Mouse (Mus musculus) kidney, postnatal 4 days (tissue): ENCODE data around the gene Agbl2.
"Not testable (repeated sequence)": the region's sequence is repeated elsewhere in the genome, so short reads cannot be mapped to it uniquely, and the experiment has no call there.

Source experiments
- DNase-seq, 2 experiments: peaks; one replicate each; pipeline ENCODE4 v3.0.0; 2021; ENCODE audit warnings: mixed read lengths in 2 of 2

The Agbl2 gene

DNA sequence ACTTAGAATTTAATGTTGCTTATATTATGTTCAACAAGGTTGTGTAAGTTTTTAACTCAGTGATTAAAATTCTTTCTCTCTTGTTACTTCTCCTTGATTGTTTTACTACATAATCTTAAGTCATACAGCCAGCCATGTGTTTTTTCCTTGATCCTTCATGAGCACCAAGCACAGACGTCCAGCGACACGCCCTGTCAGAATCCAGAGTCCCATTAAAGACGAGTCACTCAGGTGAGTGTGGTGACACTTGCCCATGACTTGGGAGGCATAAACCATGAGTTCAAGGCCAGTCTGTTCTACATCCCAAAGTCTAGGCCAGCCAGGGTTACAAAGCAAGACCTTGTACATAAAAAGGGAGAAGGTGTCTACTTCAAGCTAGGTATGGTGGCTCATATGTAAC lies 33.6 kb downstream of the Agbl2 start:
- DNase-seq, result no peak

DNA sequence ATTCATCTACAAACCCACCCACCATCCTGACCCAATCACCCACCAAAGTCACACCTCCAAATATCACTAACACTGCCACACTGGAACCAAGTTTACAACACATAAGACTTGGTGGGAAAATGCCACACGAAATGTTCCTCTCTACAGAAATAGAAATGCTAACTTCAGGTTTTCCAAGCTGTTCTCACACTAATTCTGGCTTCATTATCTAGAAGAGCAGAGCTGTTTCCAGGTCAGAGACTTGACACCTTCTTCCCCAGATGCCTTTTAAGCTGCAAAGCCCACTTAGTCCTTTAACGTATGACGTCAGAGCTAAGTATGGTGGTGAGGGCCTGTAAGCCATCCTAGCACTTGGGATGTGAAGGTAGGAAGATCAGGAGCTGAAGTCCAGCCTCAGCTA lies 36.2 kb downstream of the Agbl2 start:
- no peak for DNase-seq

DNA sequence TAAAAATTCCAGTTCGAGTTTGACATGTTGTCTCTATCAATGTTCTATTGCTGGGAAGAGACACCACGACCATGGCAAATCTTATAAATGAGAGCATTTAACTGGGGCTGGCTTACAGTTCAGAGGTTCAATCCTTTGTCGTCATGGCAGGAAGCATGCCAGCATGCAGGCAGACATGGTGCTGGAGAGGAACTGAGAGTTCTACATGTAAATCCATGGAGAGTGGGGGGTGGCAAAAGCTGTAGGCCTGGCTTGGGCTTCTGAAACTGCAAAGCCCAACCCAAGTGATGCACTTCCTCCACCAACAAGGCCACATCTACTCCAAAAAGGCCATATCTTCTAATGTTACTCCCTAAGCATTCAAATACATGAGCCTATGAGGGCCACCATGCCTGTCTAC lies 38.4 kb downstream of the Agbl2 start:
- no peak for DNase-seq

DNA sequence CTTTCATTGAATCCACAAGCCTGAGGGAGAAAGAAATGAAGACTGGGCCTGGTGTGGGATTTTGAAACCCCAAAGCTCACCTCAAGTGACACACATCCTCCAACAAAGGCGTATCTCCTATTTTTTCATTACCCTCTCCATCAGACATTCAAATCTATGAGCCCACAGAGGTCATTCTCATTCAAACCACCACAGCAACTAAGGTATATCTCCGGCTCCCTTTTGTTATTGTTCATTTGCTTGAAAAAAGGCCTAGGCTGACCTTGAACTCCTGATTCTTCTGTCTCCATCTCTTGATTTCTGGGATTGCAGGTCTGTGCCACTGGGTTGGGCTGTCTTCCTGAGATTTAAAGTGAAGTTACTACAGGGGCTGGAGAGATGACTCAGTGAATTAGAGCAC lies 40.5 kb downstream of the Agbl2 start:
- DNase-seq, result no peak

DNA sequence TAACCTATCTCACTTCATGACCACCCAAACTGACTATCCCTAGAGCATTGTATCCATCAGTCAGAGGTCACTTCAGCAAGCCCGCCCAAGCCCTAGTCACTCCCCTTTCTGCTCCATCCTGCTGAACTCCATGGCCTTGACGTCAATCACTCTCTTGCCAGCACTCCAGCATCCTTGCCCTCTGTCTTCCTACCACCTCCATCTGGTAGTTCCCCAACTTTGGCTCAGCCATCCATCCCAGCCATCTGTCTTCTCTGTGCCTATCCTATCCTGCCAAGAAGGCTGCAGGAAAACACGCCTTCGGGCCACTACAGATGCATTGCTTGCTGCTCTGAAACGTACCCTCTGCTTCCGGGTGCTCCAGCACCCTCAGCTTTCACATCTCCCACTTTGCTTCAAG lies 41.3 kb downstream of the Agbl2 start:
- DNase-seq, result no peak

DNA sequence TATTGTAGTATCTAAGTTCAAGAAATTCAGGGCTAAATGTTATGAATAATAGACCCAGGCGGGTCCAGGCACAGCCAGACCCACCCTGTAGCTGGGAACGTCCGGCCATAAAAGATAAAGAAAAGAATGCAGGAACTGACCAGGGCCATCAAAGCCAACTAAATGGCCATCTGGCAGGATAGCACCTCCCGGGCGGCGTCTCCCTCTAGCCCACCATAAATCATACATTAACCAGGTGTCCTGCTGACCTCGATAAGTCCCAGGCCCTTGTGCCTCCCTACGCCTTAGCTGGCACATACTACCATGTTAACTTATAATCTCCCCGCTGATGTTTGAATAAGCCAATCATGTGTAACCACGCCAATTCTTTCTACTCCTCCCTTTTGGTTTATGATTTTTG lies 42.0 kb downstream of the Agbl2 start:
- DNase-seq, result not testable (repeated sequence)

DNA sequence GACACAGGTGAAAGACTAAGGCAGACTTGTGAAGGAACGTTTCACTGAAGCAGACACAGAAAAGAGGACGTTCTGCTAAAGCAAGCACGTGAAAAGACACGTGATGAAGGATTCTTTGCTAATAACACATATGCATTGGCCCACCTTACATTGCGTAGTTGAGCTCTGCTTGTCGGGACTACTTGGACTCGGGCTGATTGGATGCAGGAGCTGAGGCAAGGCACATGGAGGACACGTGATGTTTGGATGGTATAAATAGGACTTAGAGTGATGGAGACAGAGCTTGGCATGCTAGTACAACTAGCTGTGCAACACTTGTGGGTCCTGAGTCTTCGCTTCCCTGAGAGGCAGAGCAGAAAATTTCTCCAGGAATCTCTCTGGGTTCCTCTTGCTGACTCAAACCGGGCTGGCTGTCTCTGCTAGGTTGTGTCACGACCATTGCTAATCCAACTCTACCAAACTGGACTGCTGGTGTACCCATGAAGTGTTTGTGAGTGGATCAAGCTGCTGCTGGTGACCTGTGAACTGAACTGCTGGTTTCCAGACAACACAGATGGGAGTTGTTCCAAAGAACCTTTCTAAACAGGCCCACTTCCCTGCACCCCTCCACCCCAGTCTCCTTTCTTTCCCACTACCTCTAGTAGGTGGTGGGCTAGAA lies 43.1 kb downstream of the Agbl2 start:
- no peak for DNase-seq

DNA sequence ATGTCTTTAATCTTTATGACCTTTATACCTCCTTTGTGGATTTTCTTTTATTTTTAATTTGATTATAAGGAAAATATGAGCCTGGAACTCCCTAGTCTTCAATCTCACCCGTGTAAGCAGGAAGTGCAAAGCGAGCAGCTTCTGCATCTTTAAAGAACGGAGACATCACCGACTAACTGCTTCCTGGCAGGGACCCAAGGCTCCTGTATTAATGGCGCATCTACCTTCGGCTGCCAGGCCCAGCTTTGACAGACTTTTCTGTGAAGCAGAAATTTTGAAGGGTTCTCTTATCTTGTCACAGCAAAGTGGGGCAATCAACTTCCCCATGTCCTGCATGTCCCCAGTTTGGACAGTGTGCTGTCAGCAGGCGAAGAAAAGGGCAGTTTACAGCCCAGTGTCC lies 46.2 kb downstream of the Agbl2 start:
- DNase-seq, result no peak

DNA sequence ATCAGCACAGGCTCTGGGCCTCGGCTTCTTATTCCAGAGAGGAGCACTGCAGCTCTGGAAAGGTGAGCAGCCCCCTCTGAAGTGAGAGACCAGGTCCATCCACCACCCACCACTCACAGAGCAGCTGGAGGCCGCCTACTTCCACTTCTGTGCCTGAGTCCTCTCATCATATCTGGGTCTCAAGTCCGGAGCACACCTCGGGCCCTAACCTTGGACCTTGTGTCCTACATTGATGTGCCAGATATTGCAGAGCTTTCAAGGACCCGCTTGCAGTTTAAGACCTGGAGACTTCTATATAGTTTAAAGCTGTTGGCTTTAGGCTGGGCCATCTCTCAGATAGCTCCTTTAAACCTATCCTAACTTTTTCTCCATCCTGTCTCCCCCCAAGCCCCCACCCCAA lies 51.0 kb downstream of the Agbl2 start:
- no peak for DNase-seq

DNA sequence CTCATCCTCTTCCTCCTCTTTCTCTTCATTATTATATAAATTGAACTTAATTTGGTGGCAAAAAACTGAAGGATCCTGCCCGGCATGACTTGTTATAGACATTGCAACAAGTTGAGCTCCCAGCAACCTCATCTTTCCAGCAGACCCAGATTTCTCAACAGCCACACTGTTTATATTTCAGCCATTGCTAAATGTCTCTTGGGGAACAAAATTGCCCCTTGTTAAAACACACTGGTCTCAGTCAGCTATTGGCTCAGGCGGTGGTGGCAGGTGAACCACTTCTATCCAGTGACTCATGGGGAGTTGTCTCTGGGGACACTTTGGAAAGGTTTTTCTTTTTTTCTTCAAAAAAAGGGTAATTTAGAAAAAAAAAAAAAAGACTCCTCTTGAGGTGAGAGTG lies 56.1 kb downstream of the Agbl2 start:
- DNase-seq, result no peak

DNA sequence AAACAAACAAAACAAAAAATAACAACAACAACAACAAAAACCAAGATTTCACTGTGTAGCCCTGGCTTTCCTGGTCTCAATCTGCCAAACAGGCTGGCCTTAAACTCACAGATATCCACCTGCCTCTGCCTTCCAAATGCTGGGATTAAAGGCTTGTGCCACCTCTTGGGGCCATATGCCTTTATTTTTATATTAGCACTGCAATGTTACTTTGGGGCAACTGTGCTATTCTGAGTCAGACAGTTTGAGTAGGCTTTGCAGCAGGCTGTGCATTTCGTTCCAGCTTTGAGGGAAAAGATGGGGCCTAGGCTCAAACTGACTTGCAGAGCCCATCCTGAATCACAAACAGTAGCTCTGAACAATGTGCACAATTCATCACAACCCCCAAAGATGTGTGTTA lies 61.1 kb downstream of the Agbl2 start:
- no peak for DNase-seq

DNA sequence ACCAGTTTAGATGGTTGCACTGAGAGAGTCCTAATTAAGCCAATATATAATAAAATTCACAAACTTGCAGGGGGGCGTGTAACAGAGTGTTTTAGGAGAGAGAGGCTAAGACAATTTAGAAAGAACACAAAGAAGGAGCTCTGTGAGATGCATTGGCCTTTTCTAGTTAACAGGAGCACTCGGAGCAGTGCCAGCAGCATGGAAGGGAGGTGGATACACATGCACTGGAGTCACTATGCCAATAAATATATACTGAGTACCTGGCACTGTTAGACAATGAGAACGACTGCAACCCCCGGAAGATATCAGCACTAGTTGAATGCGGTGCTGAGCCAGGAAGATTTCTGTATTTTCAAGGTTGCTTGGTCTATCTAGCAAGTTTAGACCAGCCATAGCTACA lies 61.7 kb downstream of the Agbl2 start:
- no peak for DNase-seq

DNA sequence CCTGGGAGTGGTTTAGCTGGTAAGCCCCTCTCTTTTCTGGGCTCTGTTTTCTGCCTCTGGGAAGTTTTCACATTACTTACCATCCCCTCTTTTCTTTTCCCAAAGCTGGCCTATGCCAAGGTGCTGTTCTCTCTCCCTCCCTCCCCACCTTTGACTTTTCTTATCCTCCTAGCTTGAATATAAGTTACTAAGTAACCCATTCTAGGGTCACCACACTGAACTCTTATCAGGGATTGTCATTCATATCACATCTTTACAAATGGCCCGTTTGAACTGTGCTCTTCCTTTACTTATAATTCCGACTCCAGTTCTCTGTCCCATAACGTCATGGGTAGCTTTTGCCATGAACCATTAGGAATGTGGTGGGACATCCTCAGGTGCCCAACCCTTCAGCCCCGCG lies 62.7 kb downstream of the Agbl2 start:
- DNase-seq, result no peak

DNA sequence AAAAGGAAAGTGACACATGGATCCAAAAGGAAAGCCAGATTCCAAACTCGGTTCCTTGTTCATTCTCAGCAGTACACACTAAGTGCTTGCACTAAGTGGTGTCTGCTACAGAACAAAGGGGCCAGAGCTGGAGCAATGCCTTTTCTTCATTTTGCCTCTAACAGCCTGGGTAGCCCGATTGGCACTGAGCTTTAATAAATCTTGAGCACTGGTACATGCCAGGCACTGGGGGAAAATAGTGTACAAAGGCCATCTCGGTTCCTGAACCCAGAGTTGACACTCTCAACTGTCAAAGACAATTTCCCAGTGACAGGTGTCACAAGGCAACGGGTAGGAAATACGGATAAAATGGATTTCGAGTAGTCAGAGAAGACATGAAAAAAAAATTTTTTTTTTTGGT lies 63.6 kb downstream of the Agbl2 start:
- peak in 1 of 2 experiments; percentile 12 for DNase-seq

DNA sequence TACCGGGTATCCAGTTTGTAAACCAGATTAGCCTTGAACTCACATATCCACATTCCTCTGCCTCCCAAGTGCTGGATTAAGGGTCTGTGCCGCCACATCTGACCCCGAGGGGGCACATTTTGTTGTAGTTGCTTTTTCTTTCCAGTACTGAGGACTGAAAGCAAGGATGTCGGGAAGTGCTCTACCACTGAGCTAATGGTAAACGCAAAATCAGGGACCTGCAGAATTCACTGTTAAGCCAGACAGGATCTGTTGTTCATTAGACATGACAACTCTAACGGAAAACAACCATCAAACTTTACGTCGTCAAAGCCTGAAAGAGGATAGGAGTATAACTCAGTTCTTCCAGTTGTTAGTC lies 64.0 kb downstream of the Agbl2 start:
- DNase-seq, result no peak

DNA sequence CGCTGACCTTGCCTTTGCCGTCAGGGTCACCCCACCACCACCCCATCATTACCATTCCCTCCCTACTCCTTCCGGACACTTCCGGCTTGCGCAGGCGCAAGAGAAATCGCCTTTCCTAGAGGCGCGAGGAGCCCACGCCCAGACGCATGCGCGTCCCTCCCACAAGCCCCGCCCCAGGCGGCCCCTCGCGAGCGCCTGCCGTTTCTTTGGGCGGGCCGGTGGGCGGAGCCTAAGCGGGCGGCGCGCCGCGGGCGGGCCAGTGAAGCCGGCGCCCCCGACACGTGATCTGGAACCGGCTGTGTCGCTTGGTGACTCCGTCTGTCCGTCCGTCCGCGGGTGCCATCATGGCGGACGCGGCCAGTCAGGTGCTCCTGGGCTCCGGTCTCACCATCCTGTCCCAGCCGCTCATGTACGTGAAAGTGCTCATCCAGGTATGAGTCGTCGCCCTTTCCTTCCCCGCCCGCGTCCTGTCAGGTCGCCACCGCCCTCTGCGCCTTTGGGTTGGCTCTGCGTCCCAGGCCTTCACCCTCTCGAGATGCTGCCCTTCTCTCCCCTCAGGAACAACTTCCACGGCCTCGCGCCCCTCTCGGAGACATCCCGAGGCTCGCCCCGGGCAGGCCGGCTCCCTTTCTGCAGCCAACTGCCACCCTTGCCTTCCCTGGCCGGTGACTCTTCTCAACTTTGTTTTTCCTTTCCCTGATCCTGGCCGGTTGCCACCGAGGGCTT lies 64.6 kb downstream of the Agbl2 start, which contains the start of gene Mtch2:
Gene Mtch2 (plus strand): TSS at position 201 of the 726 bp plus-strand sequence.
- DNase-seq, result peak; percentile 99

DNA sequence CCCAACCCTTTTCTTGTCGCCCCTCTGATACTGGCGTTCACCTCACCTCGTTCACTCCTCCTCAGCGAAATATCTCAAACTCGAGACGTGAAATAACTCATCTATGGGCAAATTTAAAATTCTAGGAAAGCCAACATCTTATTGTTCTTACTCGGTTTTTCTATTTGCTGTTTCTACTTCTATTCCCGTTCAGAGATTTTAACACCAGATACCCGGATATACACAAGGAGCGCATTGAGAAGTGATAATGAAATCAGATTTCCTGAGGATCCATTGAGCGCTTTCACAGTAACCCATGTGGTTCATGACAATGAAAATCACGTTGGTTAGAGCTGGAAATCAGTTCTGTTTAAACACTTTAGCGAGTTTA lies 65.1 kb downstream of the Agbl2 start:
- DNase-seq, result no peak

DNA sequence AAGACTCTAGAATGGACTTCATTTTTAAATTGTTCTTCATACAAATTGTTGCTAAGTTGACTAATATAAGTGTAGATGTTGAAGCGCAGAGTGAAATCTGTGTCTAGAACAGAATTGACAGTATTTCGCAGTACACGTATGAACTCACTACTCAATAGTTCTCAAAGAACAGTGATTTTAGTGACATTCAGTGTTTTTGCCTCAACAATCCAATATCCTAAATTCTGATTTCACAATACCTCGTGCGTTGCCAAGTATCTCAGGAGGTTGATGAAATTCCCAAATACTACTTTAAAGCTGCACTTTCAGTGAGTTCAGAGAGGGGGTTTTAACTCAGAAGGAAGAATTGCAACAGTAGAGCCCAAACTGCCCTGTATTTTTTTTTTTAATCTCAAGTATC lies 65.8 kb downstream of the Agbl2 start:
- no peak for DNase-seq

DNA sequence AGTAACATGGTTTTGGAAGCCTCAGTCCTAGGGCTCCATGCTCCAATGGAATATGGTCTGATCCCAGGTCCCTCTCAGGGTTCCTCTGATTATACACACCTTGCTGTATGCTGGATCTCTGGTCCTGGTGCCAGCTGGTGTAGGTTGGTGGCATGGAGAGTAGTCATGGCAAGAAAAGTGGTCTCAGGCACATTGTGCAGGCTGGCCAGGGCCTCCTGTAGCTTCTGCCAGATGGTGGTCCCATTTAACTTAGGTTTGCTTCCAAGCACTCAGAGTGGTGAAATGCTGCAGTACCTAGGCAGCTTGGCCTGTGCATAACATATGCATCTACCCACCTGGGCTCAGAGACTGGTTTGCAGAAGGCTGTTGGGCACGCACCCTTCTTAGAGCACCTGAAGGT lies 67.9 kb downstream of the Agbl2 start:
- DNase-seq, result no peak

DNA sequence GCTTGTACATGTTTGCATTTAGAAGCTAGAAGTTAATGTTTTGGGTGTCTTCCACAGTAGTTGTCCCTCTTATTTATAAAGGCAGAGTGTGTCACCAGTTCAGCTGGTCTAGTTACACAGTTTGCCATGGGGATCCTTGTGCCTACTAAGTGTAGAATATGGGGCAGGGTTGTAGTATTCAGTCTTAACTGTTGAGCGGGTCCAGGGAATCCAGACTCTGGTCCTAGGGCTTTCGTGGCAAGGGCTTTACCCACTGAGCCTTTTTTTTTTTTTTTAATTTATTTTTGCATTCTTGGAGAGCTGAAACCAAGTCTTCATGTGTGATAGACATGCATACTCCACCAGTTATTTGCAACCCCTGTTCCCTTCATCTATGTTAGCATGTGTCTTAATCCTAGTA lies 79.0 kb downstream of the Agbl2 start:
- no peak for DNase-seq

DNA sequence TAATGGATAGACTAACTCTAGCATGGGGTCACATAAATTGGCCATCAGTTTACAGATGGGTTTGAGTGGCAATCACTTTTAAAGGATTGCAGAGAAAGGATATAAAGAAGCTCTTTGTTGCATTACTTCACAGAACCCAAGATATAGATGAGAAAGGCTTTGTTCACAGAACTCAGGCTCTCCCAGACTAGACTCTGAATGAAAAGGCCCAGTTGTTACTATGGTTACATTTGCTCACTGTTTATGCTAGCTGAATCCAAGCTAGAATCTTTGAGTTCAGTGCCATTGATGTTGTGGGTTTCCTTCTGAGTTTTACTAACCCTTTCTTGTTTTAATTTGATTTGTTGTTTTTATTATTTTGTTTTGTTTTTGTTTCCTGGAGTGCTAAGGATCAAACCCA lies 81.7 kb downstream of the Agbl2 start:
- DNase-seq, result no peak

DNA sequence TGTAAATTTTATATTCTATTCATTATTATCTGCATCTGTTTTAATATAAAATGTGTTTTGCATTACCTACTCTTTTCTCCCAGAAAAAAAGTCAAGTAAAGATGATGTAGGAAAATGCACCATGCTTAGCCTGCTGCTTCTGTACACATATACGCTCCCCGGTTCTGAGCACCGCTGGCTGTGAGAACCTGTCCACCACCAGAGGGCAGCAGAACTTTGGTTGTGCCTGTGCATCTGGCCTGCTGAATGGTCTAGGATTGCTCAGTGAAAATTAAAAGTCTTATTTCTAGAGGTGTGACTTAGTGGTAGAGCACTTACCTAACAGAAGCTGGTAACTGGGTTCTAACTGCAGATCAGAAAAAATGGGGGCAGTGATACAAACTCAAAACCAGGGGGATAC lies 84.0 kb downstream of the Agbl2 start:
- DNase-seq, result peak; percentile 89 to 90

DNA sequence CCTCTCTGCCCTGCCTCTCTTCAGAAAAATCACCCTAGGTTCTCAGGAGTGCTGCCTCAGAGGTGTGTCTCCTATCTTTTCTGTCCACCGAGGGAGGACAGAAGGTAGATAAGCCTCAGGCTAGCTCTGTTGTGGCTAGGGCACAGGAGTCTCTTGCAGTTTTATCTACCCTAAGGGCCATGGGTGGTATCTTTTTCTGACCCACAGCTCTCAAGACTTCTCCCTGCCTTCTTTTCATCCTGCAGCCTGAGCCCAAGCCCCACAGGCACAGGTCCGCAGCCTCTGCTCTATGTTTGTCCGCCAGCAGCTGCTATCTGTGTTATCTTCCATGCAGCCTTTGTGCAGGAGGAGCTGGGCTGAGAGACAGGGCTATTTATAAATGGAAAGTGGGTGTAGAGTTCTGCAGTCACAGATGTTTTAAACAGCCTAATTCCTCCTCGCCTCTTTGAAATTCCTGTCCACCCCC lies 87.6 kb downstream of the Agbl2 start:
- DNase-seq, result peak in 1 of 2 experiments; percentile 32

DNA sequence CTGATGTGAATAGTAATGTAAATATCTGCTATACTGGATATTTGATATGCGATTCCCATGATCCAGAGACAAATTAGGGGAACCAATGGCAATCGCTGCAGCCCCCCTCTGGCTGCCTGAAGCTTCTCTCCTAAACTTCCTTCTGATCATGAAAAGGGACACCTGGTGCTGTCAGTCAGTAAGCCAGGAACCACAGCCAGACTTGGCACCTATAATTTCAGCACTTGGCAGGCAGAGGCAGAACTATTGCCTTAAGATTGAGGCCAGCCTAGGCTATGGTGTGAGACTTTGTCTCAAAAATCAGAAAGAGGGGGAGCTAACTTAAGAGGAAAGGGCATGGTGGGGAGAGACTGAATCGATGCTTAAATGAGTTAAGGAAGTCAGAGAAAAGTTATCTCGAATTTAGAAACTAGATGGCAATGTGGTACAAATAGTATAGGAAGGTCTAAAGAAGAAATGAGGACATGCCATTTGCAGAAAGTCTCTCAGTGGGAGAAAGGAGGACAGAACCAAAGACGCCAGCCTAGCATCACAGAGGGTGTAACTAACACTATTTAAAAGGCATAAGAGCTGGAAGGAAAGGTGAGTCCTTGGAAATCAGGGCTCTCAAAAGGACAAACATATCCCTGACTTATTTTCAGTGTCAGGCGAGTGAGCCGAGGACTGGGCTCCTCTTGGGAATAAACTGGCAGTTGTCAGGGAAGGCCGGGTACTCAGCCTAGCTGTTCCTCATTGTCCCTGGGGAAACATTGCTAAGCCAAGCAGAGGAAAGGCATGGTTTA lies 88.8 kb downstream of the Agbl2 start:
- no peak for DNase-seq
